Mouse (Mus musculus): Measurements from ENCODE around the gene Fam92a. TPM values are rescaled to one million over a fixed set of nuclear protein-coding genes. Genes with fewer than 3 reads are reported as not detected.
A peak's percentile ranks its signal among the peaks of the same experiment; 100 is the strongest.
"Not testable (repeated sequence)": the region's sequence is repeated elsewhere in the genome, so short reads cannot be mapped to it uniquely, and the experiment has no call there.

The Fam92a gene
- total RNA-seq (2021): 34.2 and 36.1 TPM in 2 replicates
- long read RNA-seq, experiment 1, partial matches to known transcripts: 0 of 6 reads
- long read RNA-seq, experiment 1, other reads (novel, unspliced or antisense): 5 of 6 reads
- long read RNA-seq, experiment 2, partial matches to known transcripts: 0 of 5 reads
- long read RNA-seq, experiment 2, other reads (novel, unspliced or antisense): 5 of 5 reads

GRCm38 (mm10) chr4:12171318-12172091 lies at the start of gene Fam92a:
TSS of gene Fam92a (minus strand) at chr4:12172015.
- peak; percentile 85 for DNase-seq

DNA sequence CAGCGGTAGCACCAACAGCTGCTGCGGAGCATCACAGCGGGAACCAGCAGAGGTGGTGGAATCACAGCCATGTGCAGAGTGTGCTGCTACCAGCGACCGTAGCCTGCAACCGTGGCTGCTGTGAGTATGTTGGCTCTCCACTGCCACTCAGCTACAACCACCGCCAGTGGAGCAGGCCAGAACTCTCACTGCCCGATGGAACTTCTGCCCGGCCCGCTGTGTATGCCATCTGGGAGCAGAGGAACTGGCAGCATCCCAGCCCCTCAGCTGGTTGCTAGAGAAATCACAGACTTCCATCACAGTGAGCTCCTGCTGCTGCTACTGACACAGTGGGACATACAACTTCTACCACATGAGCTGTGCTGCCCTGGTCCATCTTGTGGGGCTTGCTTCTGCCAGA lies 7.2 kb upstream of the Fam92a start:
- DNase-seq: no peak

- no peak for DNase-seq
Measured at GRCm38 (mm10) chr4:12170986-12171317, 863 bp downstream of the Fam92a start.

- DNase-seq: no peak
Measured at GRCm38 (mm10) chr4:12147660-12148059, 24.2 kb downstream of the Fam92a start.

GRCm38 (mm10) chr4:12141516-12141915 lies 30.3 kb downstream of the Fam92a start:
- DNase-seq: not testable (repeated sequence)

DNA sequence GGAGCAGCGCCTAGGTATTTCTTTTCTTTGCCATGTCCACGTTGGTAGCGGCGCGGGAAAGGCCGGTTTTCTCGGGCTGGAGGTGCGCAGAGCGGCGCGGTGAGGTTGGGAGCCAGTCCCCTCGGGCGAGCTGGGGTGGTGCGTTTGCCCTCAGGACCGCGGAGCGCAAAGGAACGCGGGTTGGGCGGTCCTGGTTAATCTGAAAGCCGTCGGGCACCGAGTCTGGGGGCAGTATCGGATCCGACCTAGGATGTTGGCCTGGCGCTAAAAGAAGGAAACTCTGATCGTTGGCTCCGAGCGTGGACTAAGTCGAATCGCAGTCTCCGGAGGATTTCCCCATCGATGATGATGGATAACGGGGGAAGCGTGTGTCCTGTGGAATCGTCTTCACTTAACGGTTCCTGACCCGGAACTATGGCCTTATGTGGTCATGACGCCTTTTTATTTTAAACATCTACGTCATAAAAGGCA lies 31.2 kb downstream of the Fam92a start:
- peak; percentile 37 for DNase-seq

GRCm38 (mm10) chr4:12140141-12140567 lies 31.7 kb downstream of the Fam92a start, which contains the start of gene Rbm12b1:
TSS of gene Rbm12b1 (plus strand) at chr4:12140264.
- DNase-seq: peak; percentile 81

Other genes with a start within 250 kb of the Fam92a start
- not detected in 2 replicates for gene Gm10604, start 190.8 kb downstream of the Fam92a start, total RNA-seq (2021)
- 13.2 and 15.0 TPM in 2 replicates for gene Rbm12b2, start 82.6 kb downstream of the Fam92a start, total RNA-seq (2021)
- gene Rbm12b1, start 31.8 kb downstream of the Fam92a start, total RNA-seq (2021): 11.7 and 12.5 TPM in 2 replicates

Data from adrenal gland, postnatal 14 days (tissue).